Mouse (Mus musculus) gastrocnemius, adult 18-20 months (tissue): ENCODE data around the gene Inpp4b. TPM values are rescaled to one million over a fixed set of nuclear protein-coding genes. Genes with fewer than 3 reads are reported as not detected.

Source experiments
- DNase-seq: peaks from one replicate; pipeline ENCODE4 v3.0.0; 2021; ENCODE audit warnings: low spot score
- long read RNA-seq, 2 experiments: library from polyadenylated mRNA; stranded (forward); transcript quantifications; one replicate each; pipeline ENCODE4 v2.0.0; 2021
- total RNA-seq, 2 experiments: library from RNA; stranded (reverse); gene quantifications; 2 replicates each; pipeline ENCODE4 v1.2.3; 2021

The Inpp4b gene
- total RNA-seq = 10 to 100 TPM; 13.6 to 23.3 TPM
- long read RNA-seq, experiment 1 = 0 reads
- long read RNA-seq, experiment 2, partial matches to known transcripts = 1 of 3 reads
- long read RNA-seq, experiment 2, other reads (novel, unspliced or antisense) = 2 of 3 reads

GRCm38 (mm10) chr8:81342236-81342998 is at the start of gene Inpp4b:
Inpp4b (plus strand) TSS chr8:81342556.
- DNase-seq = peak; percentile 30

GRCm38 (mm10) chr8:81335250-81335649 is 7.1 kb upstream of the Inpp4b start:
- DNase-seq = no peak

DNA sequence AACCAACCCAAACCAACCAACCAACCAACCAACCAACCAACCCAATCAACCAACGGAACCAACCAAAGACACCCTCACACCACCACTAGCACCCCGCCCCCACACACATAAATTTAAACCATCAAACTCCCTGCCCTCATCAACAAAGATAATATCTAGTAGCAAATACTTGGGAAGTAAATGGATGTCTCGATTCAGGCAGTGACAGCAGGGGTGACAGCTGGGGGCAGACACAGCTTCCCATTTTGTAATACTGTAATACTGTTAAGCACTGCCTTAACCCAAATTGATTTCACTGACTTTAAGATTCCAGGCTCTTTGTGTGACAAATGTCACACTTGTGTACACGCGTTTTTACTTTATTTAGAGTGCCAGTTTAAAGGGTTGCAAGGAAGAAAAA is 1.2 kb upstream of the Inpp4b start:
- DNase-seq = no peak

DNA sequence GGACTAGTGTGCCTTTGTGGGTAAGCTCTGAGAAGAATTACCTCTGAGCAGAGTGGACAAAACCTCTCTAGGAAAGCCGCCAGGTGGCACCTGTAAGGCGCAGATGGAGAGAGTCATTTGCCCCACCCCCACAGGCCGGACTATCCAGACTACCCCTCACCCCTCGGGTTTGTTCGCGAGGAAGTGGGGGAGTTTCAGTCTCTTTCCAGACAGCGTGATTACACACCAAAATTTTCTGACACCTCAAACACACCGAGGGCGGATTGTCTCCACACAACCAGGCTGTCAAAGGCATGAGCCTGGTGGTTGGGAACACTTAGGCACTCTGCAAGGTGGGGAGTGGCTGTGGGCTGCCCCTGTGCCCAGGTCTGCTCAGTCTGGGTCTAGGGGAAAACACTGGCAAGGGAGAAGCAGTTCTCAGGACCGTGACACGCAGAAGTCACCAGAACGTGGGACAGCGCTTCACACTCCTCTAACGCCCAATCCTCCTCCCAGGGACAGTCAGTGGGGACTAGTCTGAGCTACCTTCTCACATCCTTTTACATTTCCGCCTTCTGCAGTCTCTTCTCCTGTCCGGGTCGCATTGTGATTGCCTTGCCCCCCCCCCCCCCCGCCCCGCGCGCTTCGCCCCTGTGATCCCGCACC is 643 bp upstream of the Inpp4b start:
- DNase-seq = no peak

DNA sequence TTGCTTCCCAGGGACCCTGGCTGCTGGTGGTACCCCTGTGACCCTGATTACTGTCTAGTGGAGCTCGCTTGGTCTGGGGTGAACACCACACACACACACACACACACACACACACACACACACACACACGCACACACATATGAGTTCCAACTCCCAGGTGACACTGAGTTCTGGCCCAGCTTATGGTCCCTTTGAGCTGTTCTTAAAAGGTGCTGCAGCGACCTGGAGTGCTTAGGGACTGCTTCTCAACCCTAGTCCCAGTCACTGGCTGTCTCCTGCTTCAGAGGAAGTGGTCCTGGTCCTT is 595 bp downstream of the Inpp4b start:
- no peak for DNase-seq

- DNase-seq = no peak
Observed at GRCm38 (mm10) chr8:81345170-81345697, 2.9 kb downstream of the Inpp4b start.

GRCm38 (mm10) chr8:81349452-81349851 is 7.1 kb downstream of the Inpp4b start:
- DNase-seq = peak; percentile 28

GRCm38 (mm10) chr8:81353460-81353859 is 11.1 kb downstream of the Inpp4b start:
- DNase-seq = no peak

DNA sequence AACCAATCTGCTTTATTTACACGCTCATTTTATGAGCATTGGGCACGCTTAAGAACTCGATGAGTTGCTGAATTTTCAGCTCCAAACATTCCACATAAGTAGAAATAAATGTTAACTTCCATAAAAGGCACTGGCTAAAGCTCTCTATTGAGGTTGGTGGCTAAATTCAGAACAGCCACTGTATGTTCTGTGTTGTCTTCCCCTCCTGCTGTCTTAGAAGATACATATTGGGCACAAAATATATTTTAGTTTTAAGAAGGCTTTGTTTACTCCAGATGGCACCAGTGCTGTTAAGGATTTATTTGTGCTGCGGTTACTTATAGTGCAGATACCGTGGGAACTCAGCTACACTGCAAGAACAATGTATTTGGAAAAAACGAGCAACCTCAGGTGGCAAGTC is 15.8 kb downstream of the Inpp4b start:
- no peak for DNase-seq

- no peak for DNase-seq
Observed at GRCm38 (mm10) chr8:81360518-81360917, 18.2 kb downstream of the Inpp4b start.

- no peak for DNase-seq
Observed at GRCm38 (mm10) chr8:81361162-81361561, 18.8 kb downstream of the Inpp4b start.

GRCm38 (mm10) chr8:81370607-81371006 is 28.3 kb downstream of the Inpp4b start:
- DNase-seq = no peak

GRCm38 (mm10) chr8:81371844-81372243 is 29.5 kb downstream of the Inpp4b start:
- no peak for DNase-seq

DNA sequence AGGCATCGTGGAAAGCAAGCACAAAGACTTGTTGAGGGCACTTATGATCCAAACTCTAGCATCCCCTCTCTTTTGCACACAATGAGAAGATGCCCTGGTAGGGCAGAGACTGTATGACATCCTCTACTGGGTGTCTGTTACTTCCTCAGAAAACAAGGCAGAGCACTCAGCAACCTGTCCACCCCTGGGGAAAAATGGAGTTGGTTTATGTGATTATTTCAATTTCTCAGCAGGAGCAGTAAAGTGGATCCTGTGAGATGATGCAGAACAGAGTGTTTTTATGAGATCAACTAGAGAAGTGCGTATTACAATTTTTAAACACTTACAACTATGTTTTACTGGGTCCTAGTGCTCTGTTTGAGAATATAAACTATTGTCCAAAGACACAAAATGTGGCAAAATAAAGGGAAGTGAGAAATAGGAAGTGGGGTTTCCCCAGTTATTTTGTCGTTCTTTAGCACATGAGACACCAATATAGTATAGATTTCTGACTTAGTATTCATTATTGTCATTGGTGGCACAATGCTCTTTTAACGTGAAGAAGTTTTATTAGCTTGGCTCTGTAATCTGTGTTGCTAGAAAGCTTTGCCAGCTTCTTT is 32.6 kb downstream of the Inpp4b start:
- DNase-seq = no peak

DNA sequence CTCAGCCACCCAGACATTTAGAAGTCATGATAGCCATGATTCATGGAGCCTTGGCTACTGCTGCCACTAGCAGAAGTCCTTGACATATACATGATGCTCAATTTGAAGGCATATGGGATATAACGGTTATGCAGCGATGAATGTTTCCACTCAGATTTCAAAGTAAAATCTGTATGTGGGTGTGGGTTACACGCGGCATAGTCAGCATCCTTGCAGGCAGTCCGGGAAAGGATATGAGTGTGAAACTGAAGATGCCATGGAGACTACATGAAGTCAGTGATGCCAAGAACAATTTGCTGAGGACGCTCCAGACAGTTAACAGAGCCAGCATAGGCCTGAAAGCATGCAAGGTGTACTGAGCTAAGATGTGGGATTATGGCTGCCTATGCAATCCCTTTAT is 46.6 kb downstream of the Inpp4b start:
- DNase-seq = no peak

- no peak for DNase-seq
Observed at GRCm38 (mm10) chr8:81399071-81399470, 56.7 kb downstream of the Inpp4b start.

DNA sequence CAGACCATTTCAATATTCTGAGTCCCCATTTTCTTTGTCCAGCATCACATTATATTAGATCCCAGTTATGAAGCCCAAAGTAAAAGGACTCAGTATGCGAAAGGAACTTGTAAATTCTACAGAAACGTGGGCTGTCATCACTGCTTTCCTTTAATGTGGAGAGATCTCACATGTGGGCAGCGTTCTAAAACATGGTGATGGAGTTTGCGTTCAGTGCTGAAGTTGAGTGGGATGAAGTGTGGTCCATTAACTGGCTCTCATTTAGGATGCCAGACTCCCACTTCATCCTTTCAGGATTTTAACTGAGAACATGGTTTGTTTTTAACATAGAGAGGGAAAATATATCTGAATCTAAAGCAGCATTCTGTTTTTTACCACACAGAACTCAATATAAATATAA is 57.1 kb downstream of the Inpp4b start:
- DNase-seq = no peak

DNA sequence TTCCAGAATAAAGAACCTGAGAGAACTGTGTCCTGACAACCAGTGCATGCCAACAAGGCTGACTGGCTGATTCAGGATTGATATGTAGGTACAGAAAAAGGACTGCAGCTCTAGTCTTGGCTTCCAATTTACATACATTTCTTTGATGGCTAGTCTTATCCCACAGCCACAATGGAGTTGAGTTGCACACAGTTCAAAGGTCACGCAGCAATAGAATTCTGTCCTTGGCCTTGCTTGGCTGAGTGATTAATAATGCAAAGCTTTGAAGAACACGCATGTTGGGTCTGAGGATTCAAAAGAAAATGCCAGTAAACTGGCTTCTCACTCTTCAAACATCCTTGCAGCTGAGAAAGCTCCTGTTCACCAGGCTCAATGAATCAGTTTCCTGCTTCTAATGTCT is 70.4 kb downstream of the Inpp4b start:
- no peak for DNase-seq

GRCm38 (mm10) chr8:81443957-81444356 is 101.6 kb downstream of the Inpp4b start:
- DNase-seq = no peak

DNA sequence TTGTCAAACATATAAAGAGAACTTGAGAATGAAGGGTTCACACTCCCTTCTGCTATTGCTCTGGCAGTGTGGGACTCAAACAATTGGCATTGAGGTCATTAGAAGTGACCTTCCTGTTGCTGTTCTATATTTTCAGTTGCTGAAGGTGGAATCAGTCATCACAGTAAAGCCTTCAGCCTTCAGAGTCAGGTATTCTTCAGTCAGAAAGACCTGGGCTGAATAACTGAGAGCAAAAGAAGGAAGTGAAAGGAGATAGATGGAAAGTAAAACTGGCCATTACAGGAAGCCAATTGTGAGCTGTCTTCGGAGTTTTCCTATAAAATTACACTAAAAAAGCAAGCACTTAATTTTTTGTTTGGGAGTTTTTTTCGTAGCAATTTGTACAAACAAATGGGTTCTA is 107.4 kb downstream of the Inpp4b start:
- DNase-seq = no peak

GRCm38 (mm10) chr8:81452082-81452481 is 109.7 kb downstream of the Inpp4b start:
- DNase-seq = no peak

DNA sequence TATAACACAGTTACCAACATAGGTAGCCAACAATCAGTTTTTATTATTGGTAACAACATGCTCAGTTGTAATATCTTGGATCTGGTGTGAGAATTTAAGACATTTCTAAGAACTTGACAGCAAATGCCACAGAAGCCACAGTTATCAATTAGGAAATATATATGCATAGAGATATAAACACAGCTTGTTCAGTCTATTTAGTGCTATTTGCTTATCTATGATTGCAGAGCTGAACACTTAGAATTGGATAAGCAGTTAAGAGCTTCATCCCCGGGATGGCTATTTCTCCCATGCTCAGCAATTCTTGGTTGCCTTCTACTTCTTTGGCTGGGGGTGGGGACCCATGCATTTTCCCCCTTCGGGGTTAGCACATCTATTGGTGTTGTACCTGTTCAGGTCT is 112.5 kb downstream of the Inpp4b start:
- no peak for DNase-seq

DNA sequence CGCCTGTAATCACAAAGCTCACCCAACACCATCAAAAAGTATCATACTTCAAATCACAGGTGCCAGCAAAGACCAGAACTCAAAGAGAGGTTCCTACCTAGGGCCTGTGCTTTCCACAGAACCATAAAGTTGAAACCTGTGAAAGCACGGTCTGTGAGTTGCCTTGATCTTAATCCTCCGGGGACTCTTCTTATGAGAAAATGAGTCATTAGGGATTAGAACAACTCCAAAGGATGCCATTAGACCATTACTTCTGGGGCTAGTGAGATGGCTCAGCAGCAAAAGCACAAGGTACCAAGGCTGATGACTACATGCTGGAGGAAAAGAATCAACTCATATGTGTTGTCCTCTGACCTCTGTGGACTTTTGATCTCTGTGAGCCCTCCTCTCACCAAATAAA is 121.4 kb downstream of the Inpp4b start:
- DNase-seq = no peak
